Mouse (Mus musculus) G1E (cell line): Measurements from ENCODE around the gene Zfp574.

Experiments used
- CTCF ChIP-seq: IDR thresholded peaks from 2 replicates; pipeline ENCODE4 v1.5.1; 2012; ENCODE audit warnings: low read depth, low read length, inconsistent platforms, mixed read lengths
- GATA1 ChIP-seq: IDR thresholded peaks from 2 replicates; pipeline ENCODE4 v1.6.1; 2012; ENCODE audit warnings: borderline replicate concordance, low read length, inconsistent platforms, mixed read lengths
- GATA2 ChIP-seq: IDR thresholded peaks from 2 replicates; pipeline ENCODE4 v1.6.1; 2012; ENCODE audit warnings: low read depth, low read length, inconsistent platforms, borderline replicate concordance
- TAL1 ChIP-seq: conservative IDR thresholded peaks from 2 replicates; pipeline ENCODE4 v1.6.1; 2012; ENCODE audit warnings: low read depth, low read length, inconsistent platforms, mixed read lengths

- TF ChIP-seq CTCF: no peak
- no peak for TF ChIP-seq TAL1
- TF ChIP-seq GATA1: no peak
- TF ChIP-seq GATA2: no peak
Observed at GRCm38 (mm10) chr7:25072716-25073390, 486 bp downstream of the Zfp574 start.
